In the genomic region with DNA sequence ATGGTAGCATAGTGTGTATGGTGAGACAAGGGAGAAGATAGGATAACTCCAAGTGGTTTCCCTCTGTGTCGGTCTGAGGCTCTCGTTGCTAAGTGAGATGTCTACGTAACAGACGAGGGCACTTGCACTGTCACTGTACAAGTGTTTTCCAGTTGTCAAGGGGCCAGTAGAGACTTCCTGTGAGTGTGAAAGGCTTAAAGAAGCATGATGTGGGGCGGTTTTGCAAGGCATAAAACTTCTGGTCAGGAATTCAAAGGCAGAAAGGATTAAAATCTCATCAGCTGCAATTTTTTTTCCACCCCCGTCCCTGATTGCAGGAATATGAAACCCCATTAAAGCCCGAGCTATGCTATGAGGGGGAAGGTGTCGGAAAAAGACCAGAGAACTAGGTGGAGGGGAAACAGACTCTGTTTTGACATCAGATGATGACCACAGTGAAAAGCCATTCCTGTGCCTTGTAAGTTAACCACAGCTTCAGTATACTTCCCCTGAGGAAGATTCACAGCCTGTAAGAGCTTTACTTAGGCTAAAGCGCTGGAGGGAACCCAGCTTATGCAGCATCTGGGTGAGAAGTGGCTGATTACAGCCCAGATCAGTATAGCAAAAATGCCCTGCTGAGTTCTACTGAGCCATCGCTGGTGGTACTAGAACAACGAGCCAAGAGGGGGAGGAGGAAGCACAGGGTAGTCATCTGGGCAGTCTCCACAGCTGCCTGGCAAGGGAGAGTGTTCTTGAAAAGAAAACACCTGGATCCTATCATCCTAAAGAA, we compare ENCODE assay signal across 11 mouse cellular contexts. TPM values are rescaled to one million over a fixed set of nuclear protein-coding genes. Genes with fewer than 3 reads are reported as not detected.
DNase-seq lines count a peak whose midpoint lies in the region; ATAC-seq and TF ChIP-seq lines count a peak whose summit lies in the region.
"Had no signal": no experiment of that assay in that cellular context is flagged by ENCODE, and none has a peak within 500 bp of the region (broad histone marks: within the 10 kb centered on the region; RNA-seq: fewer than 3 reads in every experiment).

No protein-coding gene starts in this region.

- no peak for TF ChIP-seq POLR2A in thymus, adult 2 months (IDR thresholded peaks at IDR 0.05; ENCODE audit: control insufficient read depth, extremely low read depth, insufficient read depth, low read length, poor library complexity)

- H3K4me1 ChIP-seq in embryonic facial prominence, embryonic 12.5 days = peaks cover 22% of the 10 kb centered on the region
- peaks cover 47% of the 10 kb centered on the region for H3K4me1 ChIP-seq in embryonic facial prominence, embryonic 10.5 days
- H3K4me1 ChIP-seq in brown adipose tissue, adult 24 weeks (ENCODE audit: control insufficient read depth, insufficient read depth, insufficient read length, low read length) = peaks cover 27% of the 10 kb centered on the region
- H3K4me1 ChIP-seq in thymus, adult 2 months (replicated peaks; ENCODE audit: control insufficient read depth, insufficient read depth, low read length) = peaks cover 3% of the 10 kb centered on the region

- ATAC-seq in embryonic facial prominence, embryonic 12.5 days (ENCODE audit: insufficient number of reproducible peaks, insufficient read depth, low FRiP score, low TSS enrichment) = no peak; the same call in none of the 2 replicates
- peak; percentile 59 for ATAC-seq in megakaryocyte, adult 5-6 weeks (ENCODE audit: poor library complexity, severe bottlenecking)

- no peaks in the 10 kb centered on the region for H3K9me3 ChIP-seq in embryonic facial prominence, embryonic 12.5 days
- H3K9me3 ChIP-seq in embryonic facial prominence, embryonic 10.5 days = no peaks in the 10 kb centered on the region

- WGBS in embryonic facial prominence, embryonic 12.5 days = 51% methylated on average over 11 of the region's 11 CpGs
- 72% methylated on average over 11 of the region's 11 CpGs for WGBS in embryonic facial prominence, embryonic 10.5 days
- WGBS in thymus, adult 2 months = 18% methylated on average over 11 of the region's 11 CpGs

- H3K36me3 ChIP-seq in embryonic facial prominence, embryonic 12.5 days = no peaks in the 10 kb centered on the region
- H3K36me3 ChIP-seq in embryonic facial prominence, embryonic 10.5 days (replicated peaks) = no peaks in the 10 kb centered on the region
- no peaks in the 10 kb centered on the region for H3K36me3 ChIP-seq in thymus, adult 2 months (ENCODE audit: control insufficient read depth, insufficient read depth, low read length)

- no peak overlapping the region for H3K27ac ChIP-seq in embryonic facial prominence, embryonic 12.5 days
- no peak overlapping the region for H3K27ac ChIP-seq in embryonic facial prominence, embryonic 10.5 days (replicated peaks)
- peak overlapping the region; percentile 94 for H3K27ac ChIP-seq in left cerebral cortex, adult 2 months
- 0 out of 2 replicates have a peak overlapping the region, but pooled peaks have one; percentile 7 for H3K27ac ChIP-seq in brown adipose tissue, adult 24 weeks (replicated peaks; ENCODE audit: low read depth, low read length)
- H3K27ac ChIP-seq in thymus, adult 2 months (ENCODE audit: control insufficient read depth, insufficient read depth, low read length) = no peak overlapping the region
- H3K27ac ChIP-seq: macrophage had no signal

- no peak overlapping the region for H3K4me3 ChIP-seq in embryonic facial prominence, embryonic 12.5 days
- H3K4me3 ChIP-seq in embryonic facial prominence, embryonic 10.5 days = no peak overlapping the region
- H3K4me3 ChIP-seq in left cerebral cortex, adult 2 months = peak overlapping the region; percentile 63
- H3K4me3 ChIP-seq in brown adipose tissue, adult 24 weeks (ENCODE audit: insufficient read depth, low read depth, low read length) = no peak overlapping the region
- H3K4me3 ChIP-seq in thymus, adult 2 months (ENCODE audit: control insufficient read depth, insufficient read depth, low read length) = no peak overlapping the region

- intact Hi-C loops in left cerebral cortex, adult 2 months (cut with DNase I) = loop anchor here (5.0 kb wide), 3 partner anchors 70 to 255 kb away; no protein-coding TSS in a partner anchor

- DNase-seq in embryonic facial prominence, embryonic 10.5 days (ENCODE audit: low spot score) = no peak
- no peak for DNase-seq in left cerebral cortex, adult 2 months (ENCODE audit: extremely low spot score in 1 of 2, low spot score in 2 of 2)
- DNase-seq in left cerebral cortex, adult 8-10 months (ENCODE audit: low spot score in 2 of 2) = no peak
- no peak for DNase-seq in thymus, adult 2 months
- no peak for DNase-seq in spleen, postnatal 14 days (ENCODE audit: low spot score in 2 of 2)
- DNase-seq: right cerebral cortex, adult 18-20 months; thymus, postnatal 4 days had no signal

- H3K27me3 ChIP-seq in embryonic facial prominence, embryonic 12.5 days = peaks cover 25% of the 10 kb centered on the region
- H3K27me3 ChIP-seq in embryonic facial prominence, embryonic 10.5 days (replicated peaks; ENCODE audit: low read depth, poor library complexity, severe bottlenecking) = peaks cover 56% of the 10 kb centered on the region
- H3K27me3 ChIP-seq in thymus, adult 2 months (ENCODE audit: control insufficient read depth, insufficient read depth, low read length) = no peaks in the 10 kb centered on the region; the same call in 1 of the 2 replicates

- peak overlapping the region; percentile 13; the same call in 1 of the 2 replicates for H3K4me2 ChIP-seq in embryonic facial prominence, embryonic 12.5 days (replicated peaks)

- no peak for TF ChIP-seq CTCF in left cerebral cortex, adult 2 months (IDR thresholded peaks at IDR 0.05)
- no peak for TF ChIP-seq CTCF in thymus, adult 2 months (IDR thresholded peaks at IDR 0.05; ENCODE audit: borderline replicate concordance, control insufficient read depth, extremely low read depth, insufficient read depth, low read length, poor library complexity)

- H3K9ac ChIP-seq in embryonic facial prominence, embryonic 12.5 days = no peak overlapping the region

RNA-seq across cellular contexts. Expression of a gene that starts 2.1 kb away (rescaled TPM):
- 2.4 and 2.7 TPM in 2 replicates for polyA plus RNA-seq in embryonic facial prominence, embryonic 12.5 days (2016; fragmentation: Nextera tagmentation; extraction: Ambion mirVana)
- 0.85 and 1.0 TPM in 2 replicates for polyA plus RNA-seq in embryonic facial prominence, embryonic 10.5 days (2016; fragmentation: Nextera tagmentation; extraction: Ambion mirVana)
- total RNA-seq in left cerebral cortex, adult 2 months (2021) = 10 to 100 TPM; 33.7 to 34.9 TPM
- 10 to 100 TPM; 26.8 to 33.4 (median 27.4) TPM for total RNA-seq in left cerebral cortex, adult 8-10 months (2022)
- not detected in 2 replicates for polyA plus RNA-seq in brown adipose tissue, adult 24 weeks (2012; ENCODE audit: insufficient read depth, insufficient read length, missing spikeins)
- 0.80 TPM in 1 of 2 replicates, not detected in the other for total RNA-seq in megakaryocyte, adult 5-6 weeks (2015)
- total RNA-seq in megakaryocyte, adult 5-6 weeks (2017) = 1.5 TPM in 1 of 2 replicates, not detected in the other
- 0.26 and 0.34 TPM in 2 replicates for polyA plus RNA-seq in thymus, adult 2 months (2012; rRNA removed)
- polyA plus RNA-seq: macrophage had no signal

RNA-seq across cellular contexts. Expression of a gene that starts 10.8 kb away (rescaled TPM):
- 12.6 and 15.3 TPM in 2 replicates for polyA plus RNA-seq in embryonic facial prominence, embryonic 12.5 days (2016; fragmentation: Nextera tagmentation; extraction: Ambion mirVana)
- 6.3 and 7.3 TPM in 2 replicates for polyA plus RNA-seq in embryonic facial prominence, embryonic 10.5 days (2016; fragmentation: Nextera tagmentation; extraction: Ambion mirVana)
- 10 to 100 TPM; 12.3 to 13.0 TPM for total RNA-seq in left cerebral cortex, adult 2 months (2021)
- total RNA-seq in left cerebral cortex, adult 8-10 months (2022) = 10 to 100 TPM in 2 of 4 experiments, 1 to 10 TPM in 2; 8.2 to 10.4 (median 9.9) TPM
- polyA plus RNA-seq in brown adipose tissue, adult 24 weeks (2012; ENCODE audit: insufficient read depth, insufficient read length, missing spikeins) = 12.8 and 14.6 TPM in 2 replicates
- 31.0 and 33.5 TPM in 2 replicates for total RNA-seq in megakaryocyte, adult 5-6 weeks (2015)
- 31.1 and 31.3 TPM in 2 replicates for total RNA-seq in megakaryocyte, adult 5-6 weeks (2017)
- polyA plus RNA-seq in thymus, adult 2 months (2012; rRNA removed) = 9.2 and 13.1 TPM in 2 replicates

RNA-seq across cellular contexts. Expression of a gene that starts 46.2 kb away (rescaled TPM):
- 6.8 and 7.8 TPM in 2 replicates for polyA plus RNA-seq in embryonic facial prominence, embryonic 12.5 days (2016; fragmentation: Nextera tagmentation; extraction: Ambion mirVana)
- polyA plus RNA-seq in embryonic facial prominence, embryonic 10.5 days (2016; fragmentation: Nextera tagmentation; extraction: Ambion mirVana) = 5.1 and 5.6 TPM in 2 replicates
- 1 to 10 TPM; 5.0 to 5.2 TPM for total RNA-seq in left cerebral cortex, adult 2 months (2021)
- total RNA-seq in left cerebral cortex, adult 8-10 months (2022) = 1 to 10 TPM; 3.2 to 4.4 (median 3.3) TPM
- 10.7 and 17.0 TPM in 2 replicates for polyA plus RNA-seq in brown adipose tissue, adult 24 weeks (2012; ENCODE audit: insufficient read depth, insufficient read length, missing spikeins)
- total RNA-seq in megakaryocyte, adult 5-6 weeks (2015) = 48.5 and 49.1 TPM in 2 replicates
- total RNA-seq in megakaryocyte, adult 5-6 weeks (2017) = 61.8 and 65.4 TPM in 2 replicates
- 3.3 and 3.6 TPM in 2 replicates for polyA plus RNA-seq in thymus, adult 2 months (2012; rRNA removed)

Comparison
In these comparisons a context has a peak if more than half of its experiments do, and no peak if none do; other contexts are left out.
1. H3K27ac ChIP-seq: peak in left cerebral cortex, adult 2 months (single experiment) and brown adipose tissue, adult 24 weeks (single experiment); none in embryonic facial prominence, embryonic 12.5 days (single experiment), embryonic facial prominence, embryonic 10.5 days (single experiment) and thymus, adult 2 months (single experiment).